Mouse (Mus musculus) kidney, adult 2 months (tissue): Measurements from ENCODE around the gene Nlrp4c.

ENCODE experiments used
- CTCF ChIP-seq: fragments of 200-500 bp; conservative IDR thresholded peaks from 2 replicates; pipeline ENCODE4 v1.5.1; 2011; ENCODE audit warnings: low read depth, mild to moderate bottlenecking, control low read depth, low read length, moderate library complexity, mixed read lengths; ENCODE audit not compliant: insufficient read depth, insufficient read length
- POLR2A ChIP-seq: fragments of 200-500 bp; IDR thresholded peaks from one replicate; pipeline ENCODE4 v1.6.1; 2011; ENCODE audit warnings: low read depth, low read length, control low read depth

DNA sequence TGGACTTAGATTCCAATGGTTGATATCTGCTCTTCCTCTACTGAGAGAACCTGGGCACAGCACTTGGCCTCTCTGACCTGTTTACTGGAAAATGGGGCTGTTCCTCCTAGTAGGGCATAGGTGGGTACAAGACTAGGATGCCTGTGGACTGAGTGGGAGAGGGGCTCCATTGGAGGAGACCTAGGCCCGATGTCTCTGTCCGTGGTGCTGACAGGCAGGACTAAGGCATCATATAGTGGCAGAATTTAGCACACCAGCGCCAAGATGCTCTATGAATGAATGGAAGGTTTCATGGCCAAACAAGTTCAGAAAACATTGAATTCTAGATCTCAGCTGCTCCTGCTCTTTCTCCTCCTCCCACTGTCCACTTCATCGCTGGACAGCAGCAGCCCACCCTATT is 85.4 kb downstream of the Nlrp4c start:
- no peak for TF ChIP-seq CTCF
- TF ChIP-seq POLR2A: no peak
